Mouse (Mus musculus) hindbrain, postnatal 0 days (tissue): ENCODE results near the gene Rtbdn. TPM values are rescaled to one million over a fixed set of nuclear protein-coding genes. Genes with fewer than 3 reads are reported as not detected.

Experiments
- ATAC-seq: fragments of 200-750 bp; cut with Nextera tagmentation; 2 replicates; pipeline ENCODE4 v1.8.0; 2017; ENCODE audit warnings: mild to moderate bottlenecking, moderate TSS enrichment, moderate library complexity
- DNase-seq: peaks from one replicate; pipeline ENCODE4 v3.0.0-alpha.2; 2015; ENCODE audit warnings: low spot score
- H3K27ac ChIP-seq: fragments of 300-500 bp; sonication (generic); 2 replicates; pipeline ENCODE4 v1.5.1; 2014; ENCODE audit warnings: mild to moderate bottlenecking
- H3K27me3 ChIP-seq: fragments of 300-500 bp; sonication (generic); 2 replicates; pipeline ENCODE4 v1.6.1; 2014; ENCODE audit warnings: low read length, mixed read lengths; ENCODE audit not compliant: insufficient read depth
- H3K36me3 ChIP-seq: fragments of 300-500 bp; sonication (generic); 2 replicates; pipeline ENCODE4 v1.6.1; 2014; ENCODE audit warnings: low read length, mixed read lengths; ENCODE audit not compliant: insufficient read depth
- H3K4me1 ChIP-seq: fragments of 300-500 bp; sonication (generic); 2 replicates; pipeline ENCODE4 v1.6.1; 2014; ENCODE audit warnings: antibody characterized with exemption, low read length, mixed read lengths; ENCODE audit not compliant: insufficient read depth
- H3K4me2 ChIP-seq: fragments of 300-500 bp; sonication (generic); 2 replicates; pipeline ENCODE4 v1.6.1; 2014; ENCODE audit warnings: low read depth, mild to moderate bottlenecking, low read length, moderate library complexity, mixed read lengths
- H3K4me3 ChIP-seq: fragments of 300-500 bp; sonication (generic); 2 replicates; pipeline ENCODE4 v1.5.1; 2014; ENCODE audit warnings: low read length
- H3K9ac ChIP-seq: fragments of 300-500 bp; sonication (generic); replicated peaks from 2 replicates; pipeline ENCODE4 v1.6.1; 2014; ENCODE audit warnings: mild to moderate bottlenecking, low read length, moderate library complexity, mixed read lengths
- H3K9me3 ChIP-seq: fragments of 300-500 bp; sonication (generic); 2 replicates; pipeline ENCODE4 v1.6.1; 2016; ENCODE audit warnings: low read length, mixed read lengths
- CTCF ChIP-seq: IDR thresholded peaks from 2 replicates; pipeline ENCODE4 v1.5.1; 2016; ENCODE audit warnings: antibody characterized with exemption, control low read depth, low read depth
- WGBS: fragments of 180-500 bp; shearing (Covaris S2); extraction: QIAGEN DNeasy Blood & Tissue Kit; methylation state at CpG from one replicate; pipeline ENCODE4 v1.1.7; 2014; 5-methylcytosine and 5-hydroxymethylcytosine counted together
- polyA plus RNA-seq: library from polyadenylated mRNA; unstranded; fragments of >200 nt; fragmentation: Nextera tagmentation; extraction: Ambion mirVana; gene quantifications from 2 replicates; pipeline ENCODE4 v1.2.1, GENCODE M21; 2015
- total RNA-seq: library from RNA; depleted of rRNA; stranded (reverse); fragments of >200 nt; gene quantifications from 2 replicates; pipeline ENCODE4 v1.2.3, GENCODE M21; 2014

The Rtbdn gene
- total and polyA plus RNA-seq, 2 experiments from 2014 or later = 4.1 to 5.8 TPM

GRCm38 (mm10) chr8:84977435-84978247, 30.9 kb downstream of the Rtbdn start:
- Histone ChIP-seq H3K4me1 (peaks cover 35% of the 10 kb centered on the region), H3K9ac (peak overlapping the region; percentile 67), H3K27ac (peak overlapping the region; percentile 74), H3K9me3 (no peaks in the 10 kb centered on the region), H3K36me3 (0 out of 2 replicates have a peak, but pooled peaks cover under 1% of the 10 kb centered on the region), H3K4me2 (peak overlapping the region; percentile 98), H3K4me3 (peak overlapping the region; percentile 51), H3K27me3 (no peaks in the 10 kb centered on the region)
- DNase-seq (peak; percentile 65), ATAC-seq (no peak)
- TF ChIP-seq CTCF = no peak
- 2% methylated on average over 70 of the region's 70 CpGs for WGBS

DNA sequence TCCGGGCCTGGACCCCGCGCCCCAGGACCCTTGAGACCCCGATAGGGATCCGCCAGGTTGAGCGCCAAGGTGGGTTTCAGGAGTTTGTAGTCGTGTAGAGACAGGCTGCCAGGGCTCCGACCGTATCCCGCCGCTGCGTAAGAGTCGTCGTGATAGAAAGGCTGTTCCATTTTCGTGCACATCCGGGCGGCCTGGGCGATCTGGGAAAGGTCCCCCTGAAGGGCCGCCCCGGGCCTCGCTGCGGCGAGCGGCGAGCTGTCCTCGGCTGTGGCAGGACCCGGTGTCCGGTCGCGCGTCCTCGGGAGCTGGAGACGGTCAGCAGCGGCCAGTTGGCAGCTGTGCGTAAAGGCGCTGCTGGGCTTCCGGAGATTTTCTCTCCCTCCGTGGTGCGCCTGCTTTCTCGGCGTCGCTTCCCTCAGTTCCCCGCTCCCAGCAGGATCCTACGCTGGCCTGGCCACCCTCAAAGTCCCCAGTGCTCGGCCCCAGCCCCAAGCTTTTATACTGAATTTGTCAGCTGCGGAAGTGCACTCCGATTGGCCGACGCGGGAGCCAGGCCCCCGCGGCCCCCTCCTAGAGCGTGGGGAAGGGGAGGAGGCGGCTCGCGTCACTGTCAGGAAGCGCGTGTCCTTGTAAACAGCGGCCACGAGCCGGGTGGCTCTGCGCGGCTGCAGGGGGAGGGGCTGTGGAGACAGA, 31.6 kb downstream of the Rtbdn start, which contains the start of gene Junb:
Gene Junb (minus strand): TSS at position 471 of the 693 bp plus-strand sequence.
- peaks cover 35% of the 10 kb centered on the region for H3K4me1 ChIP-seq
- peak within 1 kb of the TSS; percentile 74 for H3K27ac ChIP-seq
- WGBS = under 1% methylated on average over 63 of the region's 63 CpGs
- peak; percentile 70 for ATAC-seq
- H3K4me3 ChIP-seq = peak within 1 kb of the TSS; percentile 51
- TF ChIP-seq CTCF = no peak
- peak within 1 kb of the TSS; percentile 67 for H3K9ac ChIP-seq
- H3K36me3 ChIP-seq = no peaks in the 10 kb centered on the region
- peak within 1 kb of the TSS; percentile 98 for H3K4me2 ChIP-seq
- no peaks in the 10 kb centered on the region for H3K9me3 ChIP-seq
- DNase-seq = peak; percentile 93
- no peaks in the 10 kb centered on the region for H3K27me3 ChIP-seq

DNA sequence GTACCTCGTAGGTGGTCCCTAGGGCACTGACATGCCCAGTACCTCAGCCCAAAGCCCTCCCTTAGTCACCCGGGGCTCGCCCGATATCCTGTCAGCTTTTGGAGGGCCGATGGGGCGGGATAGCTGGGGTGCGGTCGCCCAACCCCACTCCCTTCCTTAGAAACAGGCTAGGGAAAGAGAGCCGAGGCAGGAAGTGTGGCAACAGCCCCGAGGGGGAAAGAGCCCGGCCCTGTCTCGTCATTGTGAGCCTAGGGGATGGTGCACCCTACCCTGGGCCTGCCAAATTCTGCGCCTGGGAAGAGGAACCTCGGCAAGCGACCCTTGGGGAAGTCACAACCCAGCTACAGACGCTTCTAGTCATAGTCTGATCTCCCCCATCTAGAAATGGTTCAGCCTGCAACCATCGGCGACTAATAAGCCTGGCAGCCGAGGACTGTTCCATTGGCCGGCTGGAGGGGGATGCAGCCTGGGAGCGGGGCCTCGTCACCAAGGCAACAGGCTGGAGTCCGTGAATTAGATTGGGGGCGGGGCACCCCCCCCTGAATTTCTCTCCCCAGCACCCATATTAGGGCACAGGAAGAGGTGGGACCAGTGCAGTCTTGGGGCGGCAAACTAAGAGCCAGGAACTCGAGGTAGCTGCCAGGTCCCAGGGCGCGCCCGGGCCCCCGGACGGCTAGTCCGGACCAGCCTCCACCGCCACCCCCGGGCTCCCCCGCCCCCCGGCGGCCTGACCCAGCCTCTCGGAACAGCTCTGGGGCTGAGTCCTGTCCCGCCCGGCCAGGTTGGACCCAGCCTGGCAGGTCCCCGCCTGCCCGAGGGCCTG, 33.0 kb downstream of the Rtbdn start:
- Histone ChIP-seq H3K27me3 (no peaks in the 10 kb centered on the region), H3K4me2 (peak overlapping the region; percentile 98), H3K9ac (peak overlapping the region; percentile 47), H3K27ac (peak overlapping the region; percentile 67; the same call in 1 of the 2 replicates), H3K36me3 (no peaks in the 10 kb centered on the region), H3K4me1 (peaks cover 36% of the 10 kb centered on the region), H3K9me3 (no peaks in the 10 kb centered on the region), H3K4me3 (peak overlapping the region; percentile 29)
- no peak for TF ChIP-seq CTCF
- ATAC-seq (peak; percentile 57), DNase-seq (peak; percentile 93)
- 4% methylated on average over 41 of the region's 42 CpGs for WGBS

- peak overlapping the region; percentile 48; the same call in 1 of the 2 replicates for H3K27ac ChIP-seq
- no peaks in the 10 kb centered on the region for H3K36me3 ChIP-seq
- H3K4me2 ChIP-seq = peak overlapping the region; percentile 98; the same call in 1 of the 2 replicates
- no peaks in the 10 kb centered on the region for H3K27me3 ChIP-seq
- H3K9me3 ChIP-seq = no peaks in the 10 kb centered on the region
- peaks cover 45% of the 10 kb centered on the region for H3K4me1 ChIP-seq
- ATAC-seq (no peak), DNase-seq (peak; percentile 68)
- H3K4me3 ChIP-seq = no peak overlapping the region
- TF ChIP-seq CTCF = no peak
- 28% methylated on average over 11 of the region's 11 CpGs for WGBS
- H3K9ac ChIP-seq = peak overlapping the region; percentile 43; the same call in 1 of the 2 replicates
These were observed 34.0 kb downstream of the Rtbdn start for GRCm38 (mm10) chr8:84980622-84981358.

GRCm38 (mm10) chr8:84981644-84982498, 35.1 kb downstream of the Rtbdn start:
- Histone ChIP-seq H3K9me3 (no peaks in the 10 kb centered on the region), H3K9ac (no peak overlapping the region), H3K4me3 (no peak overlapping the region), H3K27me3 (no peaks in the 10 kb centered on the region), H3K4me1 (peaks cover 40% of the 10 kb centered on the region), H3K4me2 (no peak overlapping the region), H3K27ac (no peak overlapping the region), H3K36me3 (no peaks in the 10 kb centered on the region)
- 77% methylated on average over 15 of the region's 15 CpGs for WGBS
- no peak for TF ChIP-seq CTCF
- ATAC-seq (no peak), DNase-seq (no peak)
